Mouse (Mus musculus): ENCODE measurements around the gene Slfn2.
"Not testable (repeated sequence)": the region's sequence is repeated elsewhere in the genome, so short reads cannot be mapped to it uniquely, and the experiment has no call there.

Gene Slfn2

DNA sequence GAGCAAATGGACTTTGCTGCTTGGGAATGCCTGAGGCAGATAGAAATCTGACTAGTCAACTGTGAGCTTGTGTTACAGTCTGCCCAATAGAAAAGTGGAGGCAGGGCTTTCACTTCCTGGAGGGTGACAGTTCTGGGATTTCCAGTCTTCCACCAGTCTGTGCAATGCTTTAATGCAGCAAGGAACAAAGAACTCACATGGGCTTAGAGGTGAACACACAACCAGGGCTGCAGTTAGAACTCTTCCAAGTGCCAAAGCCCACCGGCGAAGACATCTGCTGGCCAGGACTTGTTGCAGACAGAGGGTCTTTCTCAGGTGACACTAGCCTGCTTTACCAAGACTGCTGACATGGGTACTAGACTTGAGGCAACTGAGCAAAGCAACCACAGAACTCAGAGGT is at the start of gene Slfn2:
TSS of gene Slfn2 (plus strand) at position 167 of the 400 bp plus-strand sequence.
- peak in 1 of 2 experiments; percentile 36 for DNase-seq

DNA sequence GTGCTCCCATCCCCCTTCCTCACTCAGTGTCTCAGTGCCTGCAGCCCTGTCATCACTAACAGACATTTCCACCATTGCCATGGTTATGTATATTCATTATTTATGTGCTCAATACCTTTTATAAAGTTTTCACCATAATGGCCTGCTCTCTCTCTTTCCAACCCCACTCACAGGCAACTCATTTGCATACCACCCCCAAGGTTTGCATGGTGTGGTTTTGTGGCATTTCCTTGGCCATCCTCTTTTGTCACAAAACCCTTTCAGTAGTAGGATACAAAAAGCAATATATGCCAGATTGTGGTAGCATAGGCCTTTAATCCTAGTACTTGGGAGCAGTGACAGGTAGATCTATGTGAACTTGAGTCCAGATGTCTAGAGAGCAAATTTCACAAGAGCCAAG is 48.8 kb upstream of the Slfn2 start:
- DNase-seq, result no peak

DNA sequence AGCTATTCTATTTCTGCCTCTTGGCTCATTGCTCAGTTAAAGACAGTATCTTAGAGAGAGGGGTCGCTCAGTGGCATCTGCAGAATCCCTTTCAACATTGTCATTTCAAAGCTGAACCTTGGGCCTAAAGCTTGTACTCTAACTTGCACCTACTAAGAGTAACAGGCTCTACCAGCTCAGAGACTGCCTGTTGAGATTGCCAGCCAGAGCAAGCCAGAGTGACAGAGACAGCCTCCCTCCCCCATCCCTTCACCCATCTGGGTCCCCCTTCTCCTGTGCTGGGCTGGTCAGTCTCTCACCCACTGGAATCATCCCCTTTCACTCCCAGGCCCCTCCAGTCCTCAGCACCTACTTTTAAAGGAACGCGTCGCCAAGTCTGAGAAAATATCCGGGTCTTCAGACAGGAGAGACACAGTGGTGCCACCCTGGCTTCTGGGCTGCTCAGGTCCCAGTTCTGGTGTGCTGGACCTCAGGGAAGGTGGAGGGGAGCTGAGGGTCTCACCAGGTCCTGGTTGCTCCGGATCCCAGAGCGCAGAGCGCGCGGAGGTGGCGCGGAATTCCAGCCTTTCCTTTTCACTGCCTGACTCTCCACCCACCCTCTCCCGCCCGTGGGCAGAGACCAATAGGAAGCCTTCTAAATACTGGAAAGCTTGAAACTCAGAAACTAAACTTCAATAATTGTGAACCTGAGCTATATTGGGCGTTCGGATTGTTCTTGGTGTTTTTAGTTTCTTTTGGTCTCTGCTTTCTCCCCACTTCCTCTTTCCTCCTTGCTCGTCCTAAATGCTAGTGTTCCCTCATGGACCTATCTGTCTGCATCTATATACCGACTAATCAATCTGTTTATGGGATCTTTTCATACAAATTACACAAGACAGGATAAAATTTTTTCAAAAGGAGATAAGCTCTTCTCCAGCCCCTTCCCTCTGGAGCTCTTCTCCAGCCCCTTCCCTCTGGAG is 45.1 kb upstream of the Slfn2 start:
- DNase-seq, result not testable (repeated sequence)

DNA sequence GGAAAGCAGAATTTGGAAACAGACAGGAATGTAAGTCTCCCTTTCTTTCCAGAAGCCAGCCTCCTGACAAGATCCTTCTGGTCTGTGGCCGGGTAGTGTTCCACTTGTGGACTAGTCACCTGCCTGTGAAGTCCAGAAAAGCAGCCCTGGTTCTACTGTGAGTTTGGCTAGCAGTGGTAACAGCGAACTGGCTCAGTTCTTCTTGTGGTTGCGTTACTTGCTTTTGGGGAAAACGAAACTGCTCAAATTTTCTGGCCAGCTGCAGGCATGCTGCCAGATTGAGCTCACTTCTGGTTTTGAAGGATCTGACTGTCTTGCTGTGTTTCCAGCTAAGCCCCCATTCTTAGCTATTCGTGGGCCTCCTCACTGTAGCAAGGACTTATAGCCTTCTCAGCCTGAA is 44.3 kb upstream of the Slfn2 start, which contains the start of gene Slfn8:
TSS of gene Slfn8 (minus strand) at position 190 of the 400 bp plus-strand sequence.
- DNase-seq, result peak; percentile 24 to 53

DNA sequence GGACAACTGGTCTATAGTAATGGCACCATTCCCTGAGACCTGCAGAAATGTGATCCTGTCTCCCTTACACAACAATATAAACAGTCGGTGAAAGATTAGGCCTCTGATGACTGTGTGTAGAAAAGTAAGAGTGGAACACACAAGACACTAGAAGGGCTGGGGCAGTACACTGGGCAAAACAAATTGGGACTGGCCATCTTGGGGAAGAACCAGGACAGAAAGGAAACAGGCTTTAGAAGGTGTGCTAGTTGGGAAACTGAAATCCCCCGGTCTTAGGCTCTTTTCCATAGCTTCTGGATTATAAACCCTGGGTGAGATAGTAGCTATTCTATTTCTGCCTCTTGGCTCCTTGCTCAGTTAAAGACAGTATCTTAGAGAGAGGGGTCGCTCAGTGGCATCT is 26.2 kb upstream of the Slfn2 start:
- DNase-seq, result not testable (repeated sequence)

DNA sequence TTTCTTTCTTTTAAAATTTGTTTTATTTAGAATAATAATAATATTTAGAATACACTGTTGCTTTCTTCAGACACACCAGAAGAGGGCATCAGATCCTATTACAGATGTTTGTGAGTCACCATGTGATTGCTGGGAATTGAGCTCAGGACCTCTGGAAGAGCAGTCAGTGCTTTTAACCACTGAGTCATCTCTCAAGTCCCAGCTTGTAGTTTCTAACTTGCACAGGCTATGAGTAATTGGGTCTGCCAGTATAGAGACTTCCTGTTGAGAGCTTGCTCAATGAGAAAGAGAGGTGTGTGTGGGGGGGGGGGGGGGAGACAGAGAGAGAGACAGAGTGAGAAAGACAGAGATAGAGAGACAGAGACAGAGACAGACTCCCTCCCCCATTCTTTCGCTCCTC is 25.8 kb upstream of the Slfn2 start:
- DNase-seq, result no peak

DNA sequence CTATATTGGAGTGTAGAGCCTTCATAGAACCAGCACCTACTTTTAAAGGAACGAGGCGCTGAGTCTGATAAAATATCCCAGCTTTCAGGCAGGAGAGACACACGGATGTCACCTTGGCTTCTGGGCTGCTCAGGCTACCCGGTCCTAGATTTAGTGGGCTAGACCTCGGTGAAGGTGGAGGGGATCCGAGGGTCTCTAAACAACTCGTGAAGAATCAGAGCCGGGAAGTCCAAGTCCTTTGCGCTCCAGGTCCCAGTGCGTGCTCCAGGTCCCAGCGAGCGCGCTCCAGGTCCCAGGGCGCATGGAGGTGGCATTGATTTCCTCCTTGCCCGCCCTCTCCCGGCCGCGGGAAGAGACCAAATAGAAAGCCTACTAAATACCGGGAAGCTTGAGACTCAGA is 25.1 kb upstream of the Slfn2 start:
- no peak for DNase-seq

DNA sequence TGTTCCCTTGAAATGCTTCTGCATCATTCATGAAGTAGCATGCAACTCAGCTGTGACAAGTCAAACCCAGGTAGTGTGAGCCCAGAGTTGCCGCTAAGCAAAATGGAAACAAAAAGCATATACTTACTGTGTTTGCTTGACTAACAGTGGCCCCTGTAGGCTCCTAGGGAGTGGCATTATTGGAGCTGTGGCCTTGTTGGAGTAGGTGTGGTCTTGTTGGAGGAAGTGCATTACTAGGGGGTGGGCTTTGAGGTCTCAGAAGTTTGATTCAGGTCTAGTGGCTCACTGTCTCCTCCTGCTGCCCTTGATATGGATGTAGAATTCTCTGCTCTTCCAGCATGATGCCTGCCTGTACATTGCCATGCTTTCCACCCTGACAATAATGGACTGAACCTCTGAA is 24.6 kb upstream of the Slfn2 start:
- peak in 1 of 2 experiments; percentile 7 for DNase-seq

DNA sequence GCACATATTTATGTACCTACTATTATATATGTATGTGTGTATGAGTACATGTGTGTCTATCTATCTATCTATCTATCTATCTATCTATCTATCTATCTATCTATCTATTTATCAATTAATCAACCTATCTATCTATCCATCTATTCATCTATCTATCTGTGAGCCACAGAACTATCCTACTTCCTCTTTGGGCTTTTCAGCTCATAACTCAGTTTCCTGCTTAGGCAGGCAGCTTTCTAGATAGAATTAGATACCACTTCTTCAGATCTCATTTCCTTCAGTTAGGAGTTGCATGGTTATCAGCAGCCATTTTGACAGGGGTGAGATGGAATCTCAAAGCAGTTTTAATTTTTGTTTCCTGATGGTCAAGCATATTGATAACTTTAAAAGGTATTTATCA is 23.9 kb upstream of the Slfn2 start:
- DNase-seq, result no peak

DNA sequence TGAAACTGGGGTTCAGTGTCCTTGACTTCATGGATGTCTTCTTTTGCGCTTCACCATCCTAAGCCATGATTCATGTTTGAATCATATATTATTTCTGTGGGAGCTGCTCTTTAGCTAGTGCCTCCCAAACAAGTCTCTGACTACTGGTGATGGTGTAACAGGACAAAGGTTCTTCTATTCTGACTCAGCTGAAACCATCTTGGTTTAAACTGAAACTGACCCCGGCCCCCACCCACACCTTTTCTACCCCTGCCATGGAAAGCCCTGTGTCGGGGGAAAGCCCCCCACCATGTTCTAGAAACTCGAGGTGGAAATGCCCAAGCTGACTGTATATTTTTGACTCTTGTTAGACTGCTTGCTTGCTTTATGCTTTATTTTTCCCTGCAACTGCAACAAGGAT is 21.0 kb upstream of the Slfn2 start:
- no peak for DNase-seq

DNA sequence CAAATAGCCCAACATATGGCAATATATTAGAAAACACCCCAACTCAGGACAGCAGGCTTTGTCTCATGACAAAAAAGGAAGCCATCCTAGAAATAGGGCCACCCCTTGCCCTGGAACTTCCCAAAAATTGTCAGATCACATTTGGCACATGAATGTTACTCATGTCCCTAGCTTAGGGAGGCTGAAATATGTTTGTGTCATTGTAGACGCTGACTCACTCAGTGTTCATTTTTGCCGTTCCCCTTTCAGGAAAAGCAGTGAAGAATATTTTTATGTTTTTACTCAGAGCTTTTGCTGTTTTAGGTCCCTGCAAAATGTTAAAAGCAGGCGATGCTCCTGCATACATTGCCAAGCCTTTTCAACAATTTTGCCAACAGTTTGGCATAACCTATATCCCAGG is 19.3 kb upstream of the Slfn2 start:
- DNase-seq, result no peak

DNA sequence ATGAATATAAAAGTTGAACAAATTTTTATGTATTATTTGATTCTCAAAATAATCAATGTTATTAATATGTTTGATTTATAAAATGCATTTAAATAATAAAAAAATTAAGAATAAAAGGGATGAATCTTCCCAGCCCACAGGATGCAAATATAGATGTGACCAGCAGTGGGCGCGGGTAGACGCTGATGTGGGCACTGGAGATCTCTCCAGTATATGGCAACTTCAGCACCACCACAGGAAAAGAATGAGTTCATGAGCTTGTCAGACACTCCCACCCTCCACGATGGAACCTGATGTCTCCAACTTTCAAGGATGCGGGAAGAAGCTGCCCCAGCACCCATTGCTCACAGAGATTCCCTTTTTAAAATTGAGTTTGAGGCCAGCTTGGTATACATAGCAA is 7.0 kb upstream of the Slfn2 start:
- DNase-seq, result peak; percentile 56 to 57

DNA sequence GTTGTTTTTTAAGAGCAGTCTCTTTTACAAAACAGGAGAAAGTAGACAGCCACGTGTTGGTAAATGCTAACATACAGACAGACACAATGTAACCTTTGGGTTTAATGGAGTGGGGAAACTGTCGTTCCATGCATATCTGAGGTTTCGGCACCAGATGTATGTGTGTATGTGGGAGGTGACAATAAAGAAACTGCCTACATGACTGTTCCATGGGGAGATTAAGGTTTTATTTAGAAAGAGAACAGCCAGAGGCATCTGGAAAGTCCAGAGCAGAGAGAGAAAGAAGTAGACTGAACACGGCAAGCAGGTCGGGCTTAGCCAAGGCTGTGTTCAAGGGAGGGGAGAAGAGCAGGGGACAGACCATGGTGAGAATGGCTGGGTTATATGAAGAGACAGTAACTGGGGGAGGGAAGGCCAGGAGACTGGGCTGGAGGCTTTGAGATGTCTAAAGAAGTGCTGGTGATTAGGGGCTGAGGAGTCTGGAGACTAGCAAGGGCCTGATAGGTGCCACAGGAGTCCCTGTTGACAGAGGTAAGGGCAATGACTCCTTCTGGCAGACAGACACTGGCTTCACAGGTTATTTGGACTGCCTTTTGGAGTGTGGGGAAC is 4.4 kb upstream of the Slfn2 start:
- no peak for DNase-seq

DNA sequence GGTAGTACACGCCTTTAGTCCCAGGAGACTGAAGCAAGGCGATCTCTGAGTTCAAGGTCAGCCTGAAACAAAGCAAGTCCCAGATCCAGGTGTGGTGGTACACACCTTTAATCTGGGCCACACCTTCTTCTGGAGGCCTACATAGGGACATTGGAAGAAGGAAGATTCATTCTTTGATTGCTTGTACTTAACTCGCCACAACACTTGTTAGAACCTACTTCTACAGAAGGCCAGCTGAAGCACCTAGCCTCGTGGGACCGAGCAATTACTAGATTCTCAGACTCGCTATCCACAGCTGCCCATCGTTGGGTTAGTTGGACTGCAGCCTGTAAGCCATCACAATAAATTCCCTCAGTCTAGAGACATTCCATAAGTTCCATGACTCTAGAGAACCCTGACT is 3.1 kb upstream of the Slfn2 start:
- DNase-seq, result no peak

DNA sequence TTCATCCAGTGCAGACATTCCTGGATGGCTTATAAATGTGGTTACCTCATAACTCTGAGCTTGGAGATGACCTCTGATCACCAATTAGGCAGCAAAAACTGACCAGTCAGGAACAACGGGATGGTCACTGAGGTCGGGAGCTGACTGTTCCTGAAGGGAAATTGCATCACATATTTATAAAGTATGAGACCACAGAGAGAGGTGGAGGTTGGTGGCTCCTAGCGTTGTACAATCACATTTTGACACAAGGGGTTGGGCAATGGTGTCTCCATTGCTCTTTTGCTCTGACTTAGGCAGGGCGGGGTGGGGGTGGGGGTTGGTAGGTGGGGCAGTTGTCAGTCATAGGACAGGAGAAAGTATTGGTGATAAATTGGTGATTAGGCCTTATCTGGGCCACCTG is 1.8 kb upstream of the Slfn2 start:
- no peak for DNase-seq

DNA sequence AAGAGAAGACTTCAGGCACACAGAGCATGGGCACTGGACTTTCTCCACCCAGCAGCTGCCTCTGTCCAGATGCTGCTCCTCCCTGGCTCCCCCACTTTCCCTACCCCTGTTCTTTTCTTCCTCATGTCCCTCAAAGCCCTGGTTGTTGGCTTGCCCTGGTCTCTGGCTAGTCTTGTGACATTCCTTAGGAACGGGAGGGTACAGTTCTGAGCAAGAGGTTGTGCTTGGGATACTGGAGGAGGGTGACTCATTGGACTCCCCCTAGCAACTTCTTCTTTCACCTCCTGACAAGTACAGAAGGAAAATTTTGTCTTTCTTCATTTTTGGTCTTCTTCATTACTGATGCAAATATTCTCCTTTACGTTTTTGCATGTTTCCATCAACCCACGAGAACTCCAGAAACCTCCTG is 967 bp upstream of the Slfn2 start:
- DNase-seq, result no peak

DNA sequence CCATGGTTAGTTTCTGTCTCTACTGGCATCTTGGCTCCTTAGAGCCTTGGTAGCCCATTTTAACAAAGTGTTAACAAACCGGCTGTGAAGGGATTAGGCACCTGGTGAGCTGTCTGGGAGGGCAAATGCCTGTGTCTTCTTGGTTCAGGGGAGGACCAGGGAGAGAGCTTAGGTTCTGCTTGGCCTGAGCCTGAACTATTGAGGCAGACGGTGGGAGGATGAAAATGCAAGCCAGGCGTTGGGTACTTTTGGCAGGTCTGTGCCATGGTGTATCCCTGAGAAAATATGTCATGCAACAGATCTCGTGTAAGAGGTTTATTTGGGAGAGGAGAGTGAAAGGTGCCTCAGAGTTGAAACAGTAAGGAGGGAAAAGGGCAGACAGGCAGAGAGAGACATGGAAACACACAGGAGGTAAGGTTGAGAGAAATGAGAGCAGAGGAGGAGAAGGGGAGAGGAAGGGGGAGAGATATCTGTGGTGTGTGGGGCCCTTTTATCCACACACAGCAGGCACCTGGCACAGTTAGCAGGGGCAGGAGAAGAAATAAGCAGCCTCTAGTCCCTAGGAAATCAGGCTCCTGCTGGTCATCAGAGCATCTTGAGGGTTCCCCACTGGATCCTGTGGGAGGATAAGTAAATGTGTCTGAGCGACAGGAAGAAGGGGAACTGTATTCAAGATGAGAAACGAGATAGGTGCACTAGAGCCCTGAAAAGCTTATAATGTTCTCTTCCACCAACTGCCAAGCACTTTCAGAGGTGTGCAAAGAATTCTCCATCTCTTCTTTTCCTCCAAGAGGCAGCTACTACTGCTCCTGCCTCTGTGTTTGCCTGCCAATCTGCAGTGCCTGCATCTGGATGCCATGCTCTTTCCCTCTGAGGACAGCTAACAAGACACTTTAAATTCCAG is 781 bp downstream of the Slfn2 start:
- DNase-seq, result no peak

DNA sequence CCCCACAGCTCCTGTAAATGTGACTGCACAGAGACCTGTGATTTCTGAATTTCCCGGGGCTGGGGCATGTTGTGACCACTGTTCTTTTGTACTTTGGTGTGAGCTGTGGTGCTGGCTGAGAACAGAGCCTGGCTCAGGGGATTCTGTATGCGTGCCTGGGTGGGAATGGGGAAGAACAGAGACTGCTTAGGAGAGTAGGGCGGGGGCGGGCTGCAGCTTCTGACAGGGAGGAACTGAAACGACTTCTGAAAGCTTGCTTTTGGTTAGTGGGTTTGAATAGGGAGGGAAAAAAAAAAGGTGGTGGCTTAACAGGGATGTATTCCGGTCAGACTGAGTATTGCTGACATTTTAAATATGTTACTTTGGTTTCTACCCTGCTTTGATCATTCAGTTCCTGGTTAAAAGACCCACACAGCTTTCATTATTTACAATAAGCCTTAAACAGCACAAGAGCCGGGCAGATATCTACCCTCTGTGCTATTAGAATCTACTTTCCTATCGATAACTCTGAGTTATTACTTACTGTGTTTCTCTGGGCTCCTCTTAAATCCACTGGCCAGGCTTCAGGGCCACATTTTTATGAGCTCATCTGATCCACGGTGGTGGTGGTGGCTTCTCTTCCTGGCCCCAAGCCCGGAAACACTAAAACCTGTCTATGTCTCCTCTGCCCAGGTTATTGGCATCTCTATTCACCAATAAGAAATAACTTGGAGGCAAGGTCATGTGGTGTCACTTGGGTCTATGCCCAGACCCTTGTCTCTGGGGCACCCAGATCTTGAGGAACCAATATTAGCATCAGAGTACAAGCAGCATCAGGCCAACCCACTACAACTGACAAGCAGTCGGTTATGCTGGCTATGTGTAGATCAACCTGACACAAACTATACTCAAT is 2.0 kb downstream of the Slfn2 start:
- no peak for DNase-seq

DNA sequence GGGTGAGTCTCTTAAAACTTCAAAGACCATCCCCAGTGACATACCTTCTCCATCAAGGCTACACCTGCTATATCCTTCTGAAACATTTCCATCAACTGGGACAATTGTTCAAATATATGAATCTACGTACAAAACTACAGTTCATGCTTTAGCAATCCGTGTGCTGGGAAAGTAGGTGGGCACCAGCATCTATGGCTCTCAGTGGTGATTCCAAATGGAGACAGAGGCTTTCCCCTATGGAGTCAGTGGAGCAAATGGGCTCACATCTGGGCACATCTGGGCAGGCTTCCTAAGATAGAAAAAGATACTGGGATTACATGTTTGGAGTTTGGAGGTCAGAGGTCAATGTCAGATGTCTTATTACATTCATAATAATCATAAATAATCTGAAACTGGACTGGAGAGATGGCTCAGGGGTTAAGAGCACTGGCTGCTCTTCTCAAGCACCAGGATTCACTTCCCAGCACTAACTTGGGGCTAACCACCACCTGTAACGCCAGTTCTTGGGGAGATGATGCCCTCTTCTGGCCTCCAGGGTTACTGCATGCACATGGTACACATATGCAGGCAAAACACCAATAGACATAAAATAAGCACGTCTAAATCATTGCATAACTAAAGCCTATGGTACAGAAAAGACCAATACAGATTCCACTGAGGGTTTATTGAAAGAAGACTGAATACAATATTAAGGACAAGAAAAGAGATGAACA is 3.2 kb downstream of the Slfn2 start:
- no peak for DNase-seq

DNA sequence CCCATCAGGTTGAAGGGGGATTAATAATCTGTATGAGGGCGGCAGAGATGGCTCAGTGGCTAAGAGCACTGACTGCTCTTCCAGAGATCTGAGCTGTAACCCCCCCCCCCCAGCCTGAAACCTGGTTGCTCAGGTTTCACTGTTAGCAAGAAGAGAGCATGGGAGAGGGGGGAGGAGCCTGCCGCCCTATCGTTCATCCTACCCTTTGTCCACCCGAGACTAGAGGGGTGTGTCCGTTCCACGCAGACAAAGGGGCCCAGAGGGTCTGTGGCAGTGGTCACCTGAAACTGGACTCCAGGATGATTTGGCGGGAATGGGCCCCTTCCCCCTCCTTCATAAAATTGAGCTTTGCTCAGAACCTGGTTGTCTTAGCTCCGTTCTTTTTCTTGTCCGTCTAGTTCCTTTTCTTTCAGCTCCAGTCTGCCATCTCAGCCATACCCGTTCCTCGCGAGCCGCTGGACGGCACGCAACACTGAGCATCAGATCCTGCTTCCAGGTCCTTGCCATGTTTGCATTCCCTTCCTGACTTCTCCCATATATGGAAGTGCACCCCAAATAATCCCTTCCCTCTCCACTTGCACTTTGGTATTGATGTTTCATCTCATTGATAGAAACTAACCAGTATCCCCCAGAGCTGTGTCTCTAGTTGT is 5.5 kb downstream of the Slfn2 start:
- DNase-seq, result no peak
